Mouse (Mus musculus) brain, adult 2 months (tissue): ENCODE results near the gene Mkrn2.

Experiments used
- DNase-seq: peaks from one replicate; pipeline ENCODE4 v3.0.0; 2011; ENCODE audit warnings: low read depth, low spot score

The Mkrn2 gene

DNA sequence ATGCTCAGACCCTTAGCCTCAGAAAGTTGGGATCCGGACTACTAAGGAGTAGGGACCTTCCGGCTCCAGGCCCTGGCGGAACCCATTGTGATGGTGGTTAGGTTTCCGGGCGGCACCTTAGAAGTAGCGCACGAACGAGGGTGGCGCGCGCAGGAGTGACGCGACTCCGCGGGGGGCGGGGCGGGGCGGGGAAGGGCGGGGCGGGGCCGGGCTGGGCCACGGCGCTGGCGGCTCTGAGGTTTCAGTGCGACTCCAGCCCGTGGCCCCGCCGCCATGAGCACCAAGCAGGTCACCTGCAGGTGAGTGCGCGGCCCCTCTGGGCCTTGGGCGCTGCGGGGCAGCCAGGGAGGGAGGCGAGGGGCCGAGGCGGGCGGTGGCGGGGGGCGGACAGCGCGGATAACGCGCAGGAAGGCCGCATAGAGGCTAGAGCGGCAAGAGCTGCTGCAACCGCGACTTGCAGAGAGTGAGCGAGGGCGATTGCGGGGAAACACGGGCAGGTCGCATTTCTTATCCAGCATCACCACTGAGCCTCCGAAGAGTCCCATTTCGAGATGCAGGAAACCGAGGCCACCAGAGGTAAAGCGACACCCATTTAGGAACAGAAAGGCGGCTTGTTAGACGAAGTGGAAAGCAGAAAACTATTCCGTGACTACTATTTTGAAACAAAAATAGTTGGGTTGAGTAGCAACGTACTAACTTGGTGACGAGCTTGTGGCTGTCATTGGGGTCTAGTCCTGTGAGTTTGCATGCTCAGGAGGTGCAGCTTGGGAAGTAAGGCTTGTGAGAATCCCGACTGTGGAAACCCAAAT lies at the start of gene Mkrn2:
Gene Mkrn2 (plus strand): TSS at position 188 of the 809 bp plus-strand sequence.
- DNase-seq = peak; percentile 93

DNA sequence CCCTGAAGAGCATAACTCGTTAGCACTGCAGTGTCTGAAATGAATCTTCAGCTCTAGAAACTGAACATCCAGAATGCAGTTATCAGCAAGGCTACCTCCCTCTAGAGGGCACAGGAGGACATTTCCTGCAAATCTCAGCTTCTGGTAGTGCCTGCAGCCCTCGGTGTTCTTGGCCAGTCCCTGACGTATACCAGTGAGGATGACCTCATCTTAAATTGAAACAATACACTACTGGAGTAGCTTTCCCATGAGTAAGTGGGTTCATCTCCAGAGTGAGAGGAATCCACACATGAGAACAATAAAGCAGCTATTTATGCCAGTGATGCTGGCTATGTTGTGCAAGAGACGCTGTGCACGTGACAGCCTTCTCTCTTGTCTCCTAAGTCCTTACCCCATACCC lies 46.2 kb upstream of the Mkrn2 start:
- DNase-seq = peak; percentile 65

DNA sequence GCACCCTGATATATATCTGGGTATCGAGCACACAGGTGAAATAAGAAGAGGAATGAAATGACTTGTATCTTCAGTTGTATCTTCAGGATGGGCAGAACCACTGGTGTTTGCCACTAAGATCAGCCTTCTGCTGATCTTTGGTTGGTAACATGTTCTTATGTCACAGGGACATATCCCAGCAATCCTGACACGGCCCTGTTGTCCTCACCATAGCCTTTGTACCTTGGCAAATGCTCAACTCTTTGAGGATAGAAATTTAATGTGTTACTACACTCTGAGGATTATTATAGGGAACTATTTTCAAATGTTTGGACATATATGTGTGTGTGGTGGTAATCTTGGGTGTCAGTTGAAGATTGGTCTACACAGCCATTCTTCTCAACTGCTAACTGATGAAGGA lies 43.5 kb upstream of the Mkrn2 start:
- no peak for DNase-seq

DNA sequence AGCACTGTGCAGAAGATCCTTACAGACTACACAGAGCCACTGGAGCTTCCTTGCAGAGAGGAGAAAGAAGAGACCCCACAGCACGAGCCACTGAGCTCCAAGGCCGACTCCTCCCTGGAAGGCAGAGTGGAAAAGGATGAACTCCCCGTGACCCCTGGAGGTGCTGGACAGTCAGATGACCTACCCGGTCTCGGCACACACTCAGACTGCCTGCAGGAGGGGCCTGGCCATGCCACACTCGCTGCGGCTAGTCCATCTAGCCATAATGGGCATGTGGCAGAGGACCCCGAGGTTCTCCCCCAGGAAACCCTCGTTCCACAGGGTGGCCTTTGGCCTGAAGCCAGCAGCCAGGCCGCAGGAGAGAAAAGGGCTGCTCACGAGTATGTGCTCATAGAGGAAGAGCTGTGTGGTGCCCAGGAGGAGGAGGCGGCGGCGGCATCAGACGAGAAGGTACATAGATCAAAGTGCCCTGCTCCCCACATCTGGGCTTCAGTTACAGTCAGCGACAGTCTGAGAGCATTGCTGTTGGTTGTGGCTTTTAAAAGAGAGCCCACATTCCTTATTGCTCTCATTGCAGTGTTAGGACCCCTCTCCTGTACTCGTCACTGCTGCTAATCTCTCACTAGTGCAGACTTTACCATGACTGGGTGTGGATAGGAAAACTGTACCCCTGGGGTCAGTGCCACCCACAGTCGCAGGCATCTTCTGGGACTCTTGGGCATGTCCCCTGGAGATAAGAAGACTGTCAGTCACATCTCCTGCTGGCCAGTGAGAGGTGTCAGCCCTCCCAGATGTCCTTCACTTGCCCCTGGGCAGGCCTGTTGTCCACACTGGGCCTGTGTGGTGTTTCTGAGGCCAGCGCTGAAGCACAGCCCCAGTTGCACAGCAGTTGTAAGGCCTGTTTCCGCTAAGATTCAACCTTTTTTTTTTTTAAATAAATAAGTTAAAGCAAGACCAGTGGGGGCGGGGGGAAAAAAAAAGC lies 41.8 kb upstream of the Mkrn2 start:
- DNase-seq = no peak

- no peak for DNase-seq
These were observed 36.1 kb upstream of the Mkrn2 start for GRCm38 (mm10) chr6:115565479-115566045.

DNA sequence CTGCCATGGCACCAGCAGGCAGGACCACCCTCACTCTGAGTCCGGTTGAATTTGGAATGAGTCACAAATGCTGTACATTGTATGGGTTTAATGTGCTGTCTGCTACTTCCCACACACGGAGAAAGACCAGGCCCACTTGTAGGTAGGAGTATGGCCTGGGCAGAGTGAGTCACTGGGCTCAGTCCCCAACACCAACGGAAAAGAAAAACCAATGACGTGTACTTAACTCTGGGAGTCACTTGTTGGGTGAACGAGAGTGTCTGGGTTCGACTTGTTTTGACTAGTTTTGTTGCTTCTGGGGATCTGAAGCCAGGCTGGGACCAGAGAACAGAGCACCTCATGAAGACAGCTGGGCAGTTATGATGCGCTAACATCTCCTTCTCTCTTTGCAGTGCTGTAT lies 27.5 kb upstream of the Mkrn2 start:
- DNase-seq = peak; percentile 51

GRCm38 (mm10) chr6:115577407-115577806 lies 24.3 kb upstream of the Mkrn2 start:
- DNase-seq = peak; percentile 14

DNA sequence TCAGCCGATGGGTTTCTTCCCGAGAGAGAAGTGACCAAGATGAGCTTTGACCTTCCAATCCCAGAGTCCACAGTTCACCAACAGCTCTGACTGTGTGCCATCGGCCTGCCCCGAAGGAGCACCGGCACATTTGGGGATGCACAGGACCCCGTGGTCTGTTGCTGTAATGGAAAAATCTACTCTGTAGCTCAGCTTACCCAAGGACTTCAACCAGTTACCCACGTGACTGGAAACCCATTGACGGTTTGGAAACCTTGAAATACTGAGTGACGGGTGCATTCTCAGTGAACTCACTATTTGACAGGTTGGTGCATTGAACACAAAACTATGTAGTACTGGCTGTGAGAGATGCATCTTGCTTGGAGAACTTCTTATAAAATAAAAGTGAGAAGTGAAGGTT lies 23.8 kb upstream of the Mkrn2 start:
- DNase-seq = no peak

DNA sequence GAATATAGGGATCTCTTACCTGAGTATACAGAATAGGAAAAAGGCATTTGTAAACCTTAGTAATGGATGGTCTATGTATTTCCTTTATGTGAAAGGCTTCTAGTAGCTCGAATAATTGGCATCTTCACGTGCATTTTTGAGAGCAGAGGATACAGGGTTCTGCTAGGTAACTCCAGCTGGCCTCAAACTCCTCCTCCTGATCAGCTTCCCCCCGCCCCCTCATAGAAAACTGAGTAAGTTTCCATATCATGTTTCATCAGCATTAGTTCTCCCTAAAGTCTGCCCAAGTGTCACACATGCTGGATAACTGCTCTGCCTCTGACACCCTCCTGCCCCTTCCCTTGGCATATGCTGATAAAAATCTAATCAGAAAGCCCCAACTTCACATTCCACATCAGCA lies 20.9 kb upstream of the Mkrn2 start:
- DNase-seq = no peak

DNA sequence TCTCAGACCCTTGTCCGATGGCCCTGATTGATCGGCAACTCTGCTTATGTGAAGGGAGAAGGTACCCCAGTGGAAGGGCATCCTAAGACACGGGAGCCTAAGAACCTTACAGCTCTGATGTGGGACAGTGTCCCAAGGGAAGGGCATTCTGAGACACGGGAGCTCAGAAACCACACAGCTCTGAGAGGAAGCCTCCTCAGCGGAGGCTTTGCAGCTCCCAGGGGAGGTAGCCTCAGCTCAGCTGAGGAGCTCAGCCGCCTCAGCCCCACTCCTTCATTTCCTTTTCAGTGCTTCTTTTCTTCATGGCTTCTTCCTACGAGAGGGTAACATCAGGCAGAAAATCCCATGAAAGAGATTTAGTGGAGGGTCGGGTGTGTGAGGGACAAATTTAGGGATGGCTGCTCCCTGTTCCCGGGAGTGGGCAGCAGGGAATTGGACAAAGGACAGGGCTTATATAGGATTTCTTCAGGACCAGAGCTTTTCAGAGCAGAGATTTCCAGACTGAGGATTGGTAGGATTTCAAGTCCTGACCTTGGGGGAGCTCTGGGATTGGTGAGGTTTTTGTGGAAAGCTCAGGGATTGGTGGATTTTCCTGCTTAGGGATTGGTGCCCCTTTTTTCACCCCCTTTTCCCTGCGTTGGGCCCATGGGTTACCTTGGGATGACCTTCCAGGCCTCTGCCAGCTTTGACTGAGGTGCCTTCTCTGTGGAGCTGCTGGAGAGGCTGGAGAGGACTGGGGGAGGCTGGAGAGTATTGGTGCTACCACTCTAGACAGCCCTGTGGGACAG lies 19.2 kb upstream of the Mkrn2 start:
- no peak for DNase-seq

DNA sequence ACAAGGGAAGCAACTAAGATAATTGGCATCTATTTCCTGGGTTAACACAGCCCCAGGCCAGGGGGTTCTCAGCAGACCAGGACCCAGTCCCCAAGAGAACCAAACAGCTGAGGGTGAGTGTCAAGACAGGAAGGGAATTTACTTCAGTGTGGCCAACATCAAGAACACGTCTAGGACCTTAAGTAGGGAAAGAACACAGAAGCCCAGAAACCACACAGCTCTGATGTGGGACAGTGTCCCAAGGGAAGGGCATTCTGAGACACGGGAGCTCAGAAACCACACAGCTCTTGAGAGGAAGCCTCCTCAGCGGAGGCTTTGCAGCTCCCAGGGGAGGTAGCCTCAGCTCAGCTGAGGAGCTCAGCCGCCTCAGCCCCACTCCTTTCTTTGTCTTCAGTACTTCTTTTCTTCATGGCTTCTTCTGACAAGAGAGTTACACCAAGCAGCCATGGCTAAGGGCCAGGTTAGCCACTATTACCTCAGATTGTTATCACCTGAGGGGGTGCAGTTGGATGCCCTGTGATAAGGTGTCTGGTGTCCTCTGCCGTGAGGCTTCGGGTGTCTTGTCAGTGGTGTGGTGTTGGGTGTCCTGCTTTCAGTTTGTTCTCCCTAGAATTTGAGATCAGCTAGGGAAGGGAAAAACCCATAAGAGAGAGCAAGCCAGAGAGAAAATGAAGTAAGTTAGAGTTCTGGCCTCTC lies 18.1 kb upstream of the Mkrn2 start:
- no peak for DNase-seq

- no peak for DNase-seq
These were observed 17.5 kb upstream of the Mkrn2 start for GRCm38 (mm10) chr6:115584176-115584575.

- DNase-seq = no peak
These were observed 15.4 kb upstream of the Mkrn2 start for GRCm38 (mm10) chr6:115586321-115586720.

GRCm38 (mm10) chr6:115591692-115592359 lies 9.9 kb upstream of the Mkrn2 start:
- DNase-seq = no peak

DNA sequence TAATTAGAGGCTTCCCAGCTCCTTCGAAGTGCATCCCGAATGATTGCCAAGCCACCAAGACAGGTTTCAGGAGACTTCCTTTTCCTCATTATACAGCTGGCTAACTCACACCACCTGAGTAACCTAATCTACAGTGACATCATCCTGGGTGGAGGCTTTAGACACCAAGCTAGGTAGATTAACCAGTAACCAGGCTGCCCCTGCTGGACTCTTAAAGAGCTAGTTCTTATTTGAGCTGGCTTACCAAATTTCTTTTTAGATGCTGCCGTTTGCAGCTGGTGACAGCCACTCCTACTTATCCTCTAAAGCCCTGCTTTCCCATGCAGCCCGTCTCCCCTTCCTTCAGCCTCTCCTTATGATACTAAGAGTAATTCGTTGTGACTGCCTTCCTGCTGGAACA lies 9.2 kb upstream of the Mkrn2 start, which contains the start of gene Mkrn2os:
Gene Mkrn2os (minus strand): TSS at position 119 of the 400 bp plus-strand sequence.
- no peak for DNase-seq

GRCm38 (mm10) chr6:115593252-115593651 lies 8.4 kb upstream of the Mkrn2 start:
- no peak for DNase-seq

DNA sequence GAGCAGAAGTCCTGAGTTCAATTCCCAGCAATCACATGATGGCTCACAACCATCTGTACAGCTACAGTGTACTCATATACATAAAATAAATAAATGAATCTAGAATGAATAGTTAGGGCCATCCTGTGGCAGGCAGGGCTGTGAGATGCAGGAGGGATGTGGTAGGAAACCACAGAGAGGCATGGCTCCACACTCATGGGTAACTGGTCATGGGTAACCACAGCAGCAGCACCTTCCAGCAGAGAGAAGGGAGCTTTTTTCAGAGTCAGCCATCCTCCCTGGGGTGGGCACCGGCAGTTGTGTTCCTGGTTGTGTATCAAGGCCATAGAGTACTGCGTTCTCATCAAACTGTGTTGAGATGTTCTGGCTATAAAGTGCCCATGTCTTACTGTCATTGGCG lies 7.2 kb upstream of the Mkrn2 start:
- DNase-seq = no peak

DNA sequence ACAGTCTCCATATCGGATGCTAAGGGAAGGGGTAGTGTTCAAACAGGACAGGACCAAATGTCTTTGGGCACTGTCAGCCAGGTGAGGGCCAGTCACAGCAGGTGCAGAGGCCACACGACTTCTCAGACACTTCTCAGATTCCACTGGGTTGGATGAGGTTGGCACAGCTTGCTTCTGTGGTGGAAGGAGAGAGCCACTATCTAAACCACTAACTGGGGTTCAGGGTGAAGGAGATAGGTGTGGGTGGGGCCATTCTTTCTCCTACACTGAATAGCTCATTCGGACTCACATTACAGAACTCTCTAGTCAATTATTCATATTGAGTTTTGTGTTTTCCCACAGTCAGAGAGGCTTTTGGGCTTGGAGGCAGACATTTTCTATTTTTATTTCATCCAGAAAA lies 6.0 kb upstream of the Mkrn2 start:
- no peak for DNase-seq

DNA sequence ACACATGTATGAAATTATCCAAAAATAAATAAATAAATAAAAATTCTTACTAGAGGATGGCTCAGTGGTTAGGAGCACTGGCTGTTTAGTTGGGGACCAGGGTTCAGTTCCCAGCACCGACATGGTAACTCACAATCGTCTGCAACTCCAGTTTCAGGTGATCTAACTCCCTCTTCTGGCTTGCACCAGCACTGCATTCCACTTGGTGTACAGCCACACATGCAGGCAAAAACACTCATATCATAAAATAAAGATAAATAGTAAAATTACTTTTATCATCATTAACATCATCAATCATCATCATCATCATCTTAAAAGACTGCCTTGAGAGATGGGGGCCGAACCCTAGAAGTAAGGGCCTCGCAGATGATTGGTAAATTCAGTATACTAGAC lies 384 bp upstream of the Mkrn2 start:
- no peak for DNase-seq

DNA sequence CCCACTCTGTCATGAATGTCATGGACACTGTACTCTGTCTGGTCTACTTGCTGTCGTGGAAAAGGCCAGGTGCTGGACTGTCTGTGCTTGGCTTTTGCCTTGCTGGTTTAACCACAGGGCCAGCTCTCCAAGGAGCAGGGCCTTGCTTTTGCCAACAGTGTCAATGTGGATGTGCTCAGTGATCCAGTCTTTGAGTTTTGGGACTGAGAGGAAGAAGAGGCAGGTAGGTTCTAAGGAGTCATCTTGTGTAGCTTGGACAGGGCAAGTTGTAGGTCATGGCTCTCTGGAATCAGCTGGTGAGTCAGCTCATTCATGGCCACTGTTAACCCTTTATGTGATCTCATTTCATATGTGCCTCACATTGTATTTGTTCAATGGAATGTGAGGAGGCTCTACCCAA lies 4.8 kb downstream of the Mkrn2 start:
- no peak for DNase-seq
